Mouse (Mus musculus) ES-Bruce4 (cell line): ENCODE results near the gene Gm45140.

Experiments used
- CTCF ChIP-seq: IDR thresholded peaks from one replicate; pipeline ENCODE4 v1.8.1; 2011; ENCODE audit warnings: low read depth, low read length
- EP300 ChIP-seq: IDR thresholded peaks from 2 replicates; pipeline ENCODE4 v1.6.1; 2011; ENCODE audit warnings: low read depth, low read length; ENCODE audit not compliant: insufficient read depth

DNA sequence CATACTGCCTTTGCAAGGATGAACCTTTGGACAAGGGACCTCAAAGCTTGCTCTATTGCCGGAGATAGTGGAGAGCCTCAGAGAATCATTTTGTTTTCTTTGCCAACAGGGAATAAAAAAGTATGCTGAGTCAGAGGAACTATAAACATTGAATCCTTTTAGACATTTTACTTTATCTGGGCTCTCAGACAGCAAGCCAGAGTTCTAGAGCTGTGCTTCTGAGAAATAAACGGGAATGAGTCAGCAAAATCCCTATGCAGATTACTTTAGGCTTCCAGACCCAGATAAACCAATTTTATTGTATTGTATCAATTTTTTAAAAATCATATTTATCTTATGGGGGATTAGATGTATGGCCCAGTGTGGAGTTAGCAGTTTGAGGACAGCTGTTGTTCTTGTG, 31.7 kb upstream of the Gm45140 start:
- TF ChIP-seq EP300 = no peak
- TF ChIP-seq CTCF = no peak
